Mouse (Mus musculus) MEL (cell line): ENCODE measurements around the gene Iqck. TPM values are rescaled to one million over a fixed set of nuclear protein-coding genes. Genes with fewer than 3 reads are reported as not detected.

ENCODE experiments used
- DNase-seq: peaks from one replicate; pipeline ENCODE4 v3.0.0; 2011; ENCODE audit warnings: low read depth, low spot score
- H3K27ac ChIP-seq: 2 replicates; pipeline ENCODE4 v1.5.1; 2012; ENCODE audit warnings: low read depth, mild to moderate bottlenecking, control low read depth, low read length, moderate library complexity; ENCODE audit not compliant: control insufficient read depth
- H3K27me3 ChIP-seq, 2 experiments: fragments of 150-350 bp in 1 of 2; sonication (generic) in 1 of 2; 2 replicates each; pipeline ENCODE4 v1.6.1; 2012; ENCODE audit warnings: low read length in 2 of 2, mild to moderate bottlenecking in 2 of 2, improper control_type of control experiment in 1 of 2, moderate library complexity in 1 of 2; ENCODE audit not compliant: insufficient read depth in 2 of 2, control insufficient read depth in 1 of 2
- H3K36me3 ChIP-seq, 2 experiments: 2 replicates each; pipeline ENCODE4 v1.6.1; 2012 to 2014; ENCODE audit warnings: low read length in 2 of 2, improper control_type of control experiment in 1 of 2, inconsistent platforms in 1 of 2, mild to moderate bottlenecking in 1 of 2; ENCODE audit not compliant: insufficient read depth in 2 of 2, control insufficient read depth in 1 of 2
- H3K4me1 ChIP-seq, 2 experiments: fragments of 150-350 bp in 1 of 2; sonication (generic) in 1 of 2; 2 replicates each; pipeline ENCODE4 v1.6.1; 2012; ENCODE audit warnings: low read length in 2 of 2, improper control_type of control experiment in 1 of 2, mild to moderate bottlenecking in 1 of 2; ENCODE audit not compliant: insufficient read depth in 2 of 2, control insufficient read depth in 1 of 2
- H3K4me3 ChIP-seq, 2 experiments: fragments of 150-350 bp in 1 of 2; sonication (generic) in 1 of 2; 2 replicates each; pipeline ENCODE4 v1.5.1; 2012; ENCODE audit warnings: low read depth in 2 of 2, low read length in 2 of 2, mild to moderate bottlenecking in 2 of 2, moderate library complexity in 2 of 2, control low read depth in 1 of 2, improper control_type of control experiment in 1 of 2; ENCODE audit not compliant: control insufficient read depth in 1 of 2, insufficient read depth in 1 of 2
- H3K79me2 ChIP-seq: 2 replicates; pipeline ENCODE4 v1.6.1; 2012; ENCODE audit warnings: mild to moderate bottlenecking, low read length, moderate library complexity; ENCODE audit not compliant: control insufficient read depth, poor library complexity, insufficient read depth
- H3K9ac ChIP-seq: 2 replicates; pipeline ENCODE4 v1.6.1; 2012; ENCODE audit warnings: low read depth, mild to moderate bottlenecking, control low read depth, low read length, moderate library complexity; ENCODE audit not compliant: control insufficient read depth, poor library complexity, severe bottlenecking
- H3K9me3 ChIP-seq: fragments of 150-350 bp; sonication (generic); replicated peaks from 2 replicates; pipeline ENCODE4 v1.6.1; 2012; ENCODE audit warnings: mild to moderate bottlenecking, low read length, improper control_type of control experiment, moderate library complexity; ENCODE audit not compliant: insufficient read depth
- BHLHE40 ChIP-seq: IDR thresholded peaks from 2 replicates; pipeline ENCODE4 v1.6.1; 2012; ENCODE audit warnings: low read depth, mild to moderate bottlenecking, inconsistent platforms, low read length, improper control_type of control experiment, borderline replicate concordance
- CHD1 ChIP-seq: IDR thresholded peaks from 2 replicates; pipeline ENCODE4 v1.6.1; 2012; ENCODE audit warnings: low read depth, mild to moderate bottlenecking, inconsistent platforms, low read length, improper control_type of control experiment
- CHD2 ChIP-seq: IDR thresholded peaks from 2 replicates; pipeline ENCODE4 v1.6.1; 2011; ENCODE audit warnings: low read length, improper control_type of control experiment
- CTCF ChIP-seq, 3 experiments: IDR thresholded peaks in 2 of 3; conservative IDR thresholded peaks in 1 of 3; 2 replicates each; pipeline ENCODE4 v1.5.1; 2011 to 2012; ENCODE audit warnings: low read length in 3 of 3, low read depth in 2 of 3, mild to moderate bottlenecking in 2 of 3, improper control_type of control experiment in 1 of 3, inconsistent platforms in 1 of 3, mixed read lengths in 1 of 3, moderate library complexity in 1 of 3; ENCODE audit not compliant: control insufficient read depth in 1 of 3, insufficient read depth in 1 of 3, poor library complexity in 1 of 3, severe bottlenecking in 1 of 3
- E2F4 ChIP-seq: IDR thresholded peaks from 2 replicates; pipeline ENCODE4 v1.6.1; 2011; ENCODE audit warnings: low read depth, low read length, improper control_type of control experiment, borderline replicate concordance
- ELF1 ChIP-seq: IDR thresholded peaks from 2 replicates; pipeline ENCODE4 v1.6.1; 2014; ENCODE audit warnings: low read depth, mild to moderate bottlenecking, inconsistent platforms, low read length, improper control_type of control experiment, moderate library complexity
- ETS1 ChIP-seq: IDR thresholded peaks from 2 replicates; pipeline ENCODE4 v1.6.1; 2012; ENCODE audit warnings: low read depth, mild to moderate bottlenecking, inconsistent platforms, low read length, improper control_type of control experiment, moderate library complexity
- HCFC1 ChIP-seq: IDR thresholded peaks from 2 replicates; pipeline ENCODE4 v1.6.1; 2012; ENCODE audit warnings: low read depth, mild to moderate bottlenecking, inconsistent platforms, low read length, improper control_type of control experiment, moderate library complexity
- JUND ChIP-seq: IDR thresholded peaks from 2 replicates; pipeline ENCODE4 v1.6.1; 2011; ENCODE audit warnings: low read depth, mild to moderate bottlenecking, improper control_type of control experiment, low read length
- KAT2A ChIP-seq: conservative IDR thresholded peaks from 2 replicates; pipeline ENCODE4 v1.6.1; 2012; ENCODE audit warnings: low read depth, low read length, improper control_type of control experiment, inconsistent platforms
- MAZ ChIP-seq: IDR thresholded peaks from 2 replicates; pipeline ENCODE4 v1.6.1; 2012; ENCODE audit warnings: low read depth, mild to moderate bottlenecking, inconsistent platforms, low read length, improper control_type of control experiment
- MXI1 ChIP-seq: IDR thresholded peaks from 2 replicates; pipeline ENCODE4 v1.6.1; 2011; ENCODE audit warnings: mild to moderate bottlenecking, low read depth, low read length, improper control_type of control experiment
- MYB ChIP-seq: IDR thresholded peaks from 2 replicates; pipeline ENCODE4 v1.6.1; 2011; ENCODE audit warnings: mild to moderate bottlenecking, low read depth, low read length, improper control_type of control experiment
- MYC ChIP-seq: IDR thresholded peaks from 2 replicates; pipeline ENCODE4 v1.6.1; 2011; ENCODE audit warnings: low read depth, mild to moderate bottlenecking, low read length, improper control_type of control experiment, moderate library complexity
- NELFE ChIP-seq: IDR thresholded peaks from 2 replicates; pipeline ENCODE4 v1.6.1; 2011; ENCODE audit warnings: low read depth, low read length, improper control_type of control experiment
- POLR2AphosphoS2 ChIP-seq: IDR thresholded peaks from 2 replicates; pipeline ENCODE4 v1.6.1; 2011; ENCODE audit warnings: low read length, improper control_type of control experiment
- POLR2AphosphoS5 ChIP-seq: IDR thresholded peaks from 2 replicates; pipeline ENCODE4 v1.6.1; 2012; ENCODE audit warnings: low read depth, borderline replicate concordance, mild to moderate bottlenecking, inconsistent platforms, low read length, moderate library complexity, mixed read lengths
- SIN3A ChIP-seq: IDR thresholded peaks from 2 replicates; pipeline ENCODE4 v1.6.1; 2012; ENCODE audit warnings: low read length, improper control_type of control experiment, inconsistent platforms
- SMC3 ChIP-seq: IDR thresholded peaks from 2 replicates; pipeline ENCODE4 v1.6.1; 2011; ENCODE audit warnings: low read depth, low read length, improper control_type of control experiment
- TAL1 ChIP-seq: IDR thresholded peaks from 2 replicates; pipeline ENCODE4 v1.6.1; 2012; ENCODE audit warnings: mild to moderate bottlenecking, inconsistent platforms, low read length, moderate library complexity, mixed read lengths
- TBP ChIP-seq: IDR thresholded peaks from 2 replicates; pipeline ENCODE4 v1.8.0; 2011; ENCODE audit warnings: low read depth, low read length, improper control_type of control experiment
- TCF12 ChIP-seq: IDR thresholded peaks from 2 replicates; pipeline ENCODE4 v1.6.1; 2014; ENCODE audit warnings: low read depth, mild to moderate bottlenecking, inconsistent platforms, low read length, improper control_type of control experiment, moderate library complexity
- USF1 ChIP-seq: IDR thresholded peaks from 2 replicates; pipeline ENCODE4 v1.6.1; 2014; ENCODE audit warnings: low read depth, mild to moderate bottlenecking, inconsistent platforms, low read length, improper control_type of control experiment, moderate library complexity
- USF2 ChIP-seq, 2 experiments: IDR thresholded peaks; 2 replicates each; pipeline ENCODE4 v1.6.1; 2011 to 2012; ENCODE audit warnings: improper control_type of control experiment in 2 of 2, low read length in 2 of 2, borderline replicate concordance in 1 of 2, inconsistent platforms in 1 of 2, low read depth in 1 of 2, mild to moderate bottlenecking in 1 of 2; ENCODE audit not compliant: insufficient read depth in 1 of 2
- ZMIZ1 ChIP-seq: IDR thresholded peaks from 2 replicates; pipeline ENCODE4 v1.6.1; 2012; ENCODE audit warnings: low read depth, mild to moderate bottlenecking, inconsistent platforms, low read length, improper control_type of control experiment, moderate library complexity
- ZNF384 ChIP-seq: IDR thresholded peaks from 2 replicates; pipeline ENCODE4 v1.6.1; 2012; ENCODE audit warnings: low read depth, mild to moderate bottlenecking, inconsistent platforms, low read length, improper control_type of control experiment
- polyA plus RNA-seq, 2 experiments: library from polyadenylated mRNA; stranded (reverse) in 1 of 2; unstranded in 1 of 2; fragments of >175 nt in 1 of 2; fragments of >200 nt in 1 of 2; gene quantifications; 2 replicates each; pipeline versions ENCODE4 v1.2.1 to v1.2.4; 2012; ENCODE audit warnings: low replicate concordance in 2 of 2, low read depth in 1 of 2; ENCODE audit not compliant: insufficient read length in 2 of 2, insufficient read depth in 1 of 2, missing spikeins in 1 of 2
- total RNA-seq: library from RNA; depleted of rRNA; stranded (reverse); fragments of 300-350 nt; gene quantifications from 2 replicates; pipeline ENCODE4 v1.2.3, GENCODE M21; 2012

Gene Iqck
- total and polyA plus RNA-seq, 3 experiments: 0.39 to 0.40 TPM; not detected in 1

DNA sequence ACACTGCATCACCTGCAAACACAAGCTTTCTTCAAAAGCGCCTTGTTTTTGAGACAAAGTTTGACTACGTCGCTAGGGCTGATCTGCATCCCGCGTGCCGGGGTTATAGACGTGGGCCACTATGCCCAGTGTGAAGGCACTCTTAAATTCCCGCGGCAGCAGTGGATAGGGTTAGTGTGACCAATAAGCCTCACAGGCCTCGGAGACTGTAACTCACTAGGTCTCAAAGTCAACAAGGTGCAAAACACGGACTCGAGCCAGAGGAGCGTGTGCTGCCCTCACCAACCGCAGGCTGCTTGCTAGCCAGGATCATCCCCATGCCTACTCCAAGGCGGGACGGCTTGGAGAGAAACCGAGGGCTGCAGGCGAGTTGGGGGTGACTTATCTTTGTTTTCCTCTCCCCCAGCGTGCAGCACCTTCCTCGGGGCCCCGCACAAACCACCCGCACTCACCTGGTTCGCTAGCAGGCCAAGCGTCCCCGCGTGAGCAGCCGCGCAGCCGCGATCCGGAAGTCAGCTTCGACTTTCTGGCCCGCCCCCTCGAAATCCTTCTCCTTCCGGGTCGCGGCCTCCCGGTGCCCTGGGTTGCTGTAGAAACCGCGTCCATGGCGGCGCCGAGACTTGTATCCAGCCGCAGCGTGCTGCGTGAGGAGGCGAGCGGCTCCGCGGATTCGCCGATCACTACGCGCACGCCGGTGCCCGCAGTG is at the start of gene Iqck (continued):
- TF ChIP-seq USF2 (IDR thresholded peaks at IDR 0.05; ENCODE audit: borderline replicate concordance in 1 of 2, insufficient read depth in 1 of 2, low read depth in 1 of 2, low read length in 2 of 2) (no peak), MYB (no peak), MAZ (peak; percentile 78; the same call in 1 of the 2 replicates)

GRCm38 (mm10) chr7:118806631-118807411 is 48.7 kb upstream of the Iqck start:
- Histone ChIP-seq H3K36me3 (no peaks in the 10 kb centered on the region; a peak in 1 of 4 replicates), H3K9ac (no peak overlapping the region), H3K4me1 (no peaks in the 10 kb centered on the region)

DNA sequence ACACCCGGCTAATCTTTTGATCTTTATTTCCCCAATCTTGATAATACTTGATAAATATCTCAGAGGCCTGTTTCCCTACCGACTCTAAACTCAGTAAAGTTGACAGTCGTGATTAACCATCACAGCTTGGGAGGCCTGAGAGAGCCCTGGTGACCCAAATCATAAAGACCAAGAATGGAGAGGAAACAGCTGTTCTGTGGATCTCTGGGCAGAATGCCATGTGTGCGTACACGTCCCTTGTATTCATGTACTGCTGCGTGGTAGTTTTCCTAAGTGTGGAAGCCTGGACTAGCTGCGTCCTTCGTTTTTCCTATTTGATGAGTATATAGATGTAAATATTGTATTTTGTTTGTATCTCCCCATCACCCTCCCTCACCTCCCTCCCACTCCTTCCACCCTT is 47.7 kb upstream of the Iqck start:
- Histone ChIP-seq H3K4me1 (no peaks in the 10 kb centered on the region), H3K9me3 (no peaks in the 10 kb centered on the region), H3K36me3 (no peaks in the 10 kb centered on the region), H3K27me3 (no peaks in the 10 kb centered on the region), H3K4me3 (no peak overlapping the region), H3K9ac (no peak overlapping the region), H3K27ac (no peak overlapping the region), H3K79me2 (no peaks in the 10 kb centered on the region)
- DNase-seq: no peak
- TF ChIP-seq MYC: no peak
- TF ChIP-seq BHLHE40: no peak
- TF ChIP-seq ELF1: no peak
- no peak for TF ChIP-seq KAT2A
- no peak for TF ChIP-seq SIN3A
- no peak for TF ChIP-seq USF1
- TF ChIP-seq CTCF (IDR thresholded peaks at IDR 0.05 in 2 of 3, conservative IDR thresholded peaks at IDR 0.05 in 1 of 3; ENCODE audit: control insufficient read depth in 1 of 3, insufficient read depth in 1 of 3, low read depth in 2 of 3, low read length in 3 of 3, poor library complexity in 1 of 3, severe bottlenecking in 1 of 3): no peak
- TF ChIP-seq POLR2AphosphoS2: no peak
- TF ChIP-seq MYB: no peak
- no peak for TF ChIP-seq JUND
- no peak for TF ChIP-seq POLR2AphosphoS5
- no peak for TF ChIP-seq ETS1
- no peak for TF ChIP-seq SMC3
- TF ChIP-seq TAL1: no peak

More at GRCm38 (mm10) chr7:118806631-118807411, 48.7 kb upstream of the Iqck start:
- DNase-seq: no peak
- H3K4me3 ChIP-seq: no peak overlapping the region
- H3K79me2 ChIP-seq: no peaks in the 10 kb centered on the region
- no peak overlapping the region for H3K27ac ChIP-seq
- TF ChIP-seq CHD1: no peak
- no peak for TF ChIP-seq KAT2A
- TF ChIP-seq SIN3A: no peak
- no peak for TF ChIP-seq ZNF384
- no peak for TF ChIP-seq TBP
- no peak for TF ChIP-seq MXI1
- TF ChIP-seq CHD2: no peak
- TF ChIP-seq MAZ: no peak
- no peak for TF ChIP-seq NELFE
- no peak for TF ChIP-seq ZMIZ1
- no peak for TF ChIP-seq CTCF (IDR thresholded peaks at IDR 0.05 in 2 of 3, conservative IDR thresholded peaks at IDR 0.05 in 1 of 3; ENCODE audit: control insufficient read depth in 1 of 3, insufficient read depth in 1 of 3, low read depth in 2 of 3, low read length in 3 of 3, poor library complexity in 1 of 3, severe bottlenecking in 1 of 3)
- TF ChIP-seq E2F4: no peak
- TF ChIP-seq HCFC1: no peak
- no peak for TF ChIP-seq TAL1
- no peak for TF ChIP-seq TCF12
- TF ChIP-seq, all 39 proteins: peak for 0
- Histone ChIP-seq H3K9me3 (no peaks in the 10 kb centered on the region), H3K27me3 (no peaks in the 10 kb centered on the region)
